Mouse (Mus musculus) NIH3T3 (cell line): ENCODE data around the gene Rec8.

Experiments used
- DNase-seq: peaks from one replicate; pipeline ENCODE4 v3.0.0-alpha.2; 2012; ENCODE audit warnings: low read depth

Rec8 gene

GRCm38 (mm10) chr14:55641291-55641690 lies 23.5 kb downstream of the Rec8 start:
- DNase-seq = no peak

GRCm38 (mm10) chr14:55642679-55643059 lies 24.8 kb downstream of the Rec8 start:
- DNase-seq = no peak

- peak; percentile 85 for DNase-seq
Observed at GRCm38 (mm10) chr14:55643060-55643907, 25.4 kb downstream of the Rec8 start, which contains the start of gene Tm9sf1. Gene Tm9sf1, minus strand, starts transcription at chr14:55643806.

GRCm38 (mm10) chr14:55644261-55644888 lies 26.5 kb downstream of the Rec8 start:
- peak; percentile 23 for DNase-seq

GRCm38 (mm10) chr14:55649884-55650283 lies 32.0 kb downstream of the Rec8 start, which contains the start of gene Tssk4:
Gene Tssk4, plus strand, starts transcription at chr14:55650184.
- DNase-seq = no peak

GRCm38 (mm10) chr14:55651528-55651927 lies 33.7 kb downstream of the Rec8 start:
- no peak for DNase-seq

- DNase-seq = no peak
Observed at GRCm38 (mm10) chr14:55656935-55657334, 39.1 kb downstream of the Rec8 start.

DNA sequence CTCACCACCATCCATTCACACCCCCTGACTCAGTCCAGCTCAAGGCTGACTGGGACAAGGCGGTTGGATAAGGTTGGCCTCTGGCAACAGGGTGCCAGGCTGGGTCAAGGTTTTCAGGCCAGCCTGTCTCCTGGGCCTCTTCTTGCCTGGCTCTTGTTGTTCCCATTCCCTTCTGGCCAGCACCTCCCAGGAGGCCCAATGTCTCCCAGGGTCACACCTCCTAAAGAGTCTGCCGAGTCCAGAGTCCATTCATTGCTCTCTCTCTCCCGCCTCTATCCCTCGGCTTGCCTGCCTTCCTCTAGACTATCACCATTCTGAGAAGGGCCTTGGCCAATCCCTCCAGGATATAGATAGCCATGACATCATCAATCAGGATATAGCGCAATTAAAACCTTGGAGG lies 40.2 kb downstream of the Rec8 start:
- no peak for DNase-seq

GRCm38 (mm10) chr14:55659960-55660573 lies 42.2 kb downstream of the Rec8 start, which contains the start of gene Mdp1:
Gene Mdp1, minus strand, starts transcription at chr14:55660508.
- peak; percentile 92 for DNase-seq

GRCm38 (mm10) chr14:55660636-55661035 lies 42.8 kb downstream of the Rec8 start:
- DNase-seq = no peak

DNA sequence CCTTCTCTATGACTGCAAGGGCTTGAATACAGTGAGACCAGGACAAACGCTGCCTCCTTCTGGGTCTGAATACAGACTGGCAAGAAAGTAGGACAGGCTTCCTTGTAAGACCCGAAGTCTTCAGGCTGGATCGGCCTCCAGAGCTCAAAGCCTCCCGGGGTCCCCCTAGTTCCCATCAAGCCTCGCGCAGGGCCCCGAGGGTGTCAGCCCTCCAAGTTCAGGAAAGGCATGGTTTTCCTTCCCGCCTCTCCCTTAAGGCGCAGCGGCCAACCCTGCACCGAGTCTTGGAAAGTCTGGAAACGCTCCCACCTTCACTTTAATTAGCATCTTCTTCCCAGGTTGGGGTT lies 53.6 kb downstream of the Rec8 start:
- DNase-seq = no peak

- peak; percentile 94 for DNase-seq
Observed at GRCm38 (mm10) chr14:55671833-55672740, 54.2 kb downstream of the Rec8 start, which contains the start of the genes Gmpr2 and Nedd8. Gene Gmpr2, plus strand, starts transcription at chr14:55671941. Gene Nedd8, minus strand, starts transcription at chr14:55672124.

- DNase-seq = no peak
Observed at GRCm38 (mm10) chr14:55672741-55673060, 54.9 kb downstream of the Rec8 start.
